Mouse (Mus musculus) cerebellum, adult 2 months (tissue): ENCODE measurements around the gene Znhit1. TPM values are rescaled to one million over a fixed set of nuclear protein-coding genes. Genes with fewer than 3 reads are reported as not detected.
A peak's percentile ranks its signal among the peaks of the same experiment; 100 is the strongest.
"Not testable (repeated sequence)": the region's sequence is repeated elsewhere in the genome, so short reads cannot be mapped to it uniquely, and the experiment has no call there.

ENCODE experiments used
- DNase-seq, 2 experiments: peaks; one replicate each; pipeline ENCODE4 v3.0.0; 2021
- H3K27ac ChIP-seq: fragments of 200-500 bp; 2 replicates; pipeline ENCODE4 v1.5.1; 2012; ENCODE audit warnings: low read length, control low read depth, inconsistent platforms; ENCODE audit not compliant: insufficient read depth
- H3K27me3 ChIP-seq: fragments of 200-500 bp; 2 replicates; pipeline ENCODE4 v1.6.1; 2012; ENCODE audit warnings: inconsistent platforms, mild to moderate bottlenecking, low read length, moderate library complexity; ENCODE audit not compliant: control insufficient read depth, insufficient read depth
- H3K4me1 ChIP-seq: fragments of 200-500 bp; 2 replicates; pipeline ENCODE4 v1.6.1; 2011; ENCODE audit warnings: low read length; ENCODE audit not compliant: control insufficient read depth, insufficient read depth
- H3K4me3 ChIP-seq: fragments of 200-500 bp; replicated peaks from 2 replicates; pipeline ENCODE3; 2011; ENCODE audit warnings: mild to moderate bottlenecking, low read depth, low read length, control low read depth; ENCODE audit not compliant: insufficient read depth
- CTCF ChIP-seq: fragments of 200-500 bp; IDR thresholded peaks from 2 replicates; pipeline ENCODE4 v1.5.1; 2011; ENCODE audit warnings: low read depth, mild to moderate bottlenecking, control low read depth, low read length, moderate library complexity, borderline replicate concordance; ENCODE audit not compliant: insufficient read depth
- POLR2A ChIP-seq: fragments of 200-500 bp; IDR thresholded peaks from 2 replicates; pipeline ENCODE4 v1.6.1; 2011; ENCODE audit warnings: low read length, control low read depth, borderline replicate concordance; ENCODE audit not compliant: insufficient read depth
- WGBS: fragments of 180-500 bp; shearing (Covaris S2); methylation state at CpG from one replicate; pipeline ENCODE4 v1.1.7; 2018; 5-methylcytosine and 5-hydroxymethylcytosine counted together
- polyA plus RNA-seq: library from polyadenylated mRNA; depleted of rRNA; stranded (reverse); fragments of >200 nt; gene quantifications from 2 replicates; pipeline ENCODE4 v1.2.3, GENCODE M21; 2012

The Znhit1 gene
- polyA plus RNA-seq, 1 experiment: 95.4 TPM

GRCm38 (mm10) chr5:136957250-136957649 lies 30.6 kb downstream of the Znhit1 start:
- no peak for DNase-seq
- H3K27me3 ChIP-seq: no peaks in the 10 kb centered on the region
- H3K4me3 ChIP-seq: no peak overlapping the region
- H3K27ac ChIP-seq: no peak overlapping the region
- WGBS: 92% methylated on average over 1 of the region's 1 CpGs
- peaks cover 12% of the 10 kb centered on the region for H3K4me1 ChIP-seq
- no peak for TF ChIP-seq CTCF
- TF ChIP-seq POLR2A: no peak

- 89% methylated on average over 4 of the region's 4 CpGs for WGBS
Observed at GRCm38 (mm10) chr5:136955622-136956021, 32.2 kb downstream of the Znhit1 start.

GRCm38 (mm10) chr5:136953440-136953951 lies 34.3 kb downstream of the Znhit1 start:
- peaks cover 5% of the 10 kb centered on the region for H3K4me1 ChIP-seq
- no peaks in the 10 kb centered on the region for H3K27me3 ChIP-seq
- peak overlapping the region; percentile 54; the same call in 1 of the 2 replicates for H3K27ac ChIP-seq
- peak; percentile 52 to 65 for DNase-seq
- peak overlapping the region; percentile 93 for H3K4me3 ChIP-seq
- no peak for TF ChIP-seq CTCF
- no peak for TF ChIP-seq POLR2A
- 1% methylated on average over 12 of the region's 12 CpGs for WGBS

More at GRCm38 (mm10) chr5:136955622-136956021, 32.2 kb downstream of the Znhit1 start:
- H3K4me1 ChIP-seq: peaks cover 8% of the 10 kb centered on the region
- DNase-seq: no peak
- H3K27me3 ChIP-seq: no peaks in the 10 kb centered on the region
- H3K27ac ChIP-seq: no peak overlapping the region
- no peak for TF ChIP-seq POLR2A
- TF ChIP-seq CTCF: no peak
- no peak overlapping the region for H3K4me3 ChIP-seq

DNA sequence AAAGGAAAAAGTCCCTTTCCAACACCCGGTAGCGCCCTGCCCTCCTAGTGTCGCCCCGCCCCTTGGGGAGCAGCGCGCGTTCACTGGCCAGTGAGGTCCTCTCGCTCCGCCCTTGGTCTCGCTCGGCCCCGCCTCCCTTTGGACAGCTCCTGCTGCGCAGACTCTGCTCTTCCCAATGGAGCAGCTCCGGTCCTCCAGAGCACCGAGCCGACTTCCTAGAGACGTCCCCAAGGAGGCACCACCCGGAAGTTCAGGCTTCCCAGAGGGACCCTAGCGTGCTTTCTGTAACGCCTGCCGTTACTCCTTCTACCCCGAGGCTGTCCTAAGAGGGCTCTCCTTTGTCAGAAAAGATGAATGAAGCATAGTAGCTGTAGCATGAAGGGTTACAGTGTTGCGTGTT lies 34.8 kb downstream of the Znhit1 start, which contains the start of gene Fis1:
Gene Fis1, plus strand, starts transcription at position 261 of the 400 bp plus-strand sequence.
- Histone ChIP-seq H3K27me3 (no peaks in the 10 kb centered on the region), H3K27ac (peak within 1 kb of the TSS; percentile 54), H3K4me1 (peaks cover 4% of the 10 kb centered on the region), H3K4me3 (peak within 1 kb of the TSS; percentile 93)
- under 1% methylated on average over 23 of the region's 23 CpGs for WGBS
- peak; percentile 70; the same call in 1 of the 2 replicates for TF ChIP-seq POLR2A
- TF ChIP-seq CTCF: no peak
- peak; percentile 95 to 97 for DNase-seq

DNA sequence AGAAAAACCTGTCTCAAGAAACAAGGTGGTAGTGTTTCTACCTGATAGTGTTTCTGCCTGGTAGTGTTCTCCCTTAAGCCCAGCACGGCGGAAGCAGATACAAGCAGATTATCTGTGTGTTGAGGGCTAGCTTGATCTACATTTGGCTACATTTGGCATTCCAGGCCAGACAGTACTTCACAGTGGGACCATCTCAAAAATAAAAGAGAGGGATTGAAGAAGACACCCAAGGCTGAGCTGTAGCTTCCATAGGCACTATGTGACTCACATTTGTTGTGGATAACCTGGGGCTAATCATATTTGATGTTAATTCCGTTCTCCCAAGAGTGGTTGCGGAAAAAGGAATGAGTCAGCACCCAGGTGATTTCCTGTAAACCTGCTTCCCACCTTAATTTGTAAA lies 35.7 kb downstream of the Znhit1 start:
- DNase-seq: no peak
- Histone ChIP-seq H3K4me3 (no peak overlapping the region), H3K4me1 (peaks cover 4% of the 10 kb centered on the region), H3K27ac (no peak overlapping the region), H3K27me3 (no peaks in the 10 kb centered on the region)
- 80% methylated on average over 4 of the region's 4 CpGs for WGBS
- no peak for TF ChIP-seq POLR2A
- TF ChIP-seq CTCF: no peak

DNA sequence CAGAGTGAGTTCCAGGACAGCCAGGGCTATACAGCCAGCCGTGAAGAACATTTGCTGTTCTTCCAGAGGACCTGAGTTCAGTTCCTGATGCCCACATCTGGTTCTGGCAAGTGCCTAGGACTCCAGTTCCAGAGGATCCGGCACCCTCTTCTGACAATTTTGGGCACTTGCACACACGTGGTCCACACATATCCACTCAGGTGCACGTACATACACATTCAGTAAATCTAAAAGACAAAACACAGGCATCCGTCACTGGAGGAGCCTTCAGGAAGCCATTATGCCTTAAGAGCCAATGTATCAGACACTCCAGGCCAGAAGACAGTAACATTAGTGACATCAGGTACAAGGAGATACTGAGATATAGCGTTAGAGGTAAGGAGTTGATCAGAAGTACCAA lies 37.3 kb downstream of the Znhit1 start:
- no peak for DNase-seq
- WGBS: 90% methylated on average over 6 of the region's 6 CpGs
- TF ChIP-seq CTCF (no peak), POLR2A (no peak)
- H3K4me1 ChIP-seq: peaks cover 4% of the 10 kb centered on the region
- no peak overlapping the region for H3K27ac ChIP-seq
- no peak overlapping the region for H3K4me3 ChIP-seq
- H3K27me3 ChIP-seq: no peaks in the 10 kb centered on the region

DNA sequence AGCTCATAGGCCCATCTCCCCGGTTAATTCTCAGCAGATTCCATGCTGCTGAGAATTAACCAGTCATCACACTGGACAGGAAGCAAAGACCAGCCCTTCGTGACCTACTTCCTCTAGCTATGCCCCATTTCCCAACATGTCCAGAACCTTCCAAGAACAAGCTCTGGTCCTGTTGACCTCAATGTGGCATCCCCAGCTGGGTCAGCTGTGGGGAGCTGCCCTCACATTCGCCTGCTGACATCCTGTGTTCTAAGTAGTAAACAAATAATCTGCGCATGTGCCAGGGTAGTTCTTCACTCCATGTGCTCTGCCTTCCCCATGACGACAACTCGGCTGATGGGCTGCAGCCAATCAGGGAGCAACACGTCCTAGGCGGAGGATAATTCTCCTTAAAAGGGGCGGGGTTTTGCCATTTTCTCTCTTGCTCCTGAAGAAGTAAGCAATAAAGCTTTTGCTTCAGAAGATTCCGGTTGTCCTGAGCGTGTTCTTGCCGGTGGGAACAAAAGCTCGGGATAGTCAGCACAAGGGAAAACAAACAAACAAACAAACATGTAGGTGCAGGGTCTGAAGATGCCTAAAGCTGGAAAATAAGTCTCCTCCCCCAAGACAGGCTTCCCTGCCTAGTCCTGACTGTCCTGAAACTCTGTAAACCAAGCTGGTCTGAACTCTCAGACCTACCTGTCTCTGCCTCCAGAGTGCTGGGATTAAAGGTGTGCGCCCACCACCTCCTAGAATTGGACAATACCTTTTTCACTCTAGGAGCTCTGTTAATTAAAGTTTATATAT lies 38.1 kb downstream of the Znhit1 start:
- H3K4me3 ChIP-seq, H3K27me3 ChIP-seq, H3K4me1 ChIP-seq, H3K27ac ChIP-seq, DNase-seq: not testable (repeated sequence)
- WGBS: 72% methylated on average over 14 of the region's 14 CpGs

DNA sequence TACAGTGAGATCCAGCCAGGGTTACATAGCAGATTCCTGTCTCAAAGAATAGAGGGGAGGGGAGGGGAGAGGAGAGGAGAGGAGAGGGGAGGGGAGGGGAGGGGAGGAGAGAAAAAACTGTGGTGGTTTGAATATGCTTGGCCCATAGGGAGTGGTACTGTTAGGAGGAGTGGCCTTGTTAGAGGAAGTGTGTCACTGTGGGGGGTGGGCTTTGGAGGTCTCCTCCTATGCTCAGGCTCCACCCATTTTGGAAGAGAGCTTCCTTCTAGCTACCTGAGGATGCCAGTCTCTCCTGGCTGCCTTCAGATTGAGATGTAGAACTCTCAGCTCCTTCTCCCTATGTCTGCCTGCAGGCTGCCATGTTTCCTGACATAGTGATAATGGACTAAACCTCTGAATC lies 39.9 kb downstream of the Znhit1 start:
- no peak overlapping the region for H3K27ac ChIP-seq
- H3K4me3 ChIP-seq: no peak overlapping the region
- no peaks in the 10 kb centered on the region for H3K4me1 ChIP-seq
- H3K27me3 ChIP-seq: no peaks in the 10 kb centered on the region
- TF ChIP-seq CTCF (no peak), POLR2A (no peak)
- DNase-seq: no peak
